Mouse (Mus musculus) ES-Bruce4 (cell line): ENCODE results near the gene Rcsd1.
A peak's percentile ranks its signal among the peaks of the same experiment; 100 is the strongest.

Experiments
- CTCF ChIP-seq: IDR thresholded peaks from one replicate; pipeline ENCODE4 v1.8.1; 2011; ENCODE audit warnings: low read depth, low read length
- POLR2A ChIP-seq: IDR thresholded peaks from one replicate; pipeline ENCODE4 v1.8.1; 2011; ENCODE audit warnings: low read length; ENCODE audit not compliant: insufficient read depth

GRCm38 (mm10) chr1:165634151-165634884 is 75.2 kb downstream of the Rcsd1 start, which contains the start of gene Mpzl1:
- TF ChIP-seq CTCF (no peak), POLR2A (peak; percentile 86)
